Mouse (Mus musculus): ENCODE data around the gene Oscp1. TPM values are rescaled to one million over a fixed set of nuclear protein-coding genes. Genes with fewer than 3 reads are reported as not detected.
"Not testable (repeated sequence)": the region's sequence is repeated elsewhere in the genome, so short reads cannot be mapped to it uniquely, and the experiment has no call there.

Oscp1 gene
- polyA plus RNA-seq, 1 experiment from 2014 or later, result 48.5 TPM

- Histone ChIP-seq H3K9me3 (replicated peaks; ENCODE audit: control insufficient read depth, low read length, poor library complexity, severe bottlenecking) (no peaks in the 10 kb centered on the region), H3K36me3 (ENCODE audit: control insufficient read depth, insufficient read depth, low read length) (no peaks in the 10 kb centered on the region), H3K4me2 (ENCODE audit: low read length) (no peak overlapping the region), H3K27ac (ENCODE audit: low read length) (no peak overlapping the region), H3K9ac (ENCODE audit: low read depth, low read length) (no peak overlapping the region), H3K27me3 (ENCODE audit: control insufficient read depth, insufficient read depth, low read depth, low read length) (no peaks in the 10 kb centered on the region), H3K4me3 (ENCODE audit: low read depth, low read length) (no peak overlapping the region), H3K4me1 (ENCODE audit: control insufficient read depth, insufficient read depth, low read length) (no peaks in the 10 kb centered on the region)
- no peak for ATAC-seq
- 83% methylated on average over 8 of the region's 8 CpGs for WGBS
Measured at GRCm38 (mm10) chr4:126091873-126092272, 33.5 kb downstream of the Oscp1 start.

- Histone ChIP-seq H3K4me3 (ENCODE audit: low read depth, low read length) (peak overlapping the region; percentile 66; the same call in 1 of the 2 replicates), H3K27ac (ENCODE audit: low read length) (peak overlapping the region; percentile 85; the same call in 1 of the 2 replicates), H3K4me2 (ENCODE audit: low read length) (peak overlapping the region; percentile 59)
- H3K9ac ChIP-seq (ENCODE audit: low read depth, low read length); H3K4me1 ChIP-seq (ENCODE audit: control insufficient read depth, insufficient read depth, low read length); H3K36me3 ChIP-seq (ENCODE audit: control insufficient read depth, insufficient read depth, low read length); H3K9me3 ChIP-seq (replicated peaks; ENCODE audit: control insufficient read depth, low read length, poor library complexity, severe bottlenecking); ATAC-seq; H3K27me3 ChIP-seq (ENCODE audit: control insufficient read depth, insufficient read depth, low read depth, low read length): not testable (repeated sequence)
- WGBS, result 56% methylated on average over 14 of the region's 14 CpGs
Measured at GRCm38 (mm10) chr4:126095622-126096430, 37.5 kb downstream of the Oscp1 start.

DNA sequence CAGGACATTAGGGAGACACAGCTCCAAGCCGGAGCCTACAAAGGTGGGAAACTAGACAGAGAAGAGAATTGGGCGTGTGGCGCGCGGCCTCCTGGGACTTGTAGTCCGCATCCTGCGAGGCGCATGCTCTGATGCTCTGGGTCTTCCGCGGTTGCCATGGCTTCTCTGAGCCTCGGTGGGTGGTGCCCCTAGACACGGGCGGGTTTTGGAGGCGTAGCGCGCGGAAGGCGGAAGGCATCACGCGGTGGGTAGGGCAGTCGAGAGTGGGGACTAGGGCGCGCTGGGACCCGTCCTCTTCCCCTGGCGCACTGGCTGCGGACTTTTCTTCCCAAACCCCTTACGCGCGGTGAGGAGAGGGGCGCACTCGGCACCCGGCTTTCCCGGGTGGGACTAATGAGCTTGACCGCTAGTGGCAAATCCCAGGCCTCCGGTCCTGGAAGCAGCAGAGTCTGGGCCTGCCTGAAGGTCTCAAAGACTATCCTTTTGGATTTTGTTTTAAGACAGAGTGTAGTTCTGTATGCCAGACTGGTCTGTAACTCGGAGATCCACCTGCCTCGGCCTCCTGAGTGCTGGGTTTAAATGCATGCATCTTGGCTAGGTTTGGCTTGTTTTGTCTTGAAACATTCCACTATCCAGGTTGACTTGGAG, 38.2 kb downstream of the Oscp1 start, which contains the start of gene Lsm10:
Lsm10 (plus strand) TSS at position 160 of the 648 bp plus-strand sequence.
- H3K27ac ChIP-seq (ENCODE audit: low read length), result peak within 1 kb of the TSS; percentile 85
- H3K9ac ChIP-seq (ENCODE audit: low read depth, low read length), result peak within 1 kb of the TSS; percentile 77
- no peaks in the 10 kb centered on the region for H3K9me3 ChIP-seq (replicated peaks; ENCODE audit: control insufficient read depth, low read length, poor library complexity, severe bottlenecking)
- H3K36me3 ChIP-seq (ENCODE audit: control insufficient read depth, insufficient read depth, low read length), result 0 out of 2 replicates have a peak, but pooled peaks cover 2% of the 10 kb centered on the region
- H3K4me1 ChIP-seq (ENCODE audit: control insufficient read depth, insufficient read depth, low read length), result peaks cover 7% of the 10 kb centered on the region; the same call in 1 of the 2 replicates
- 3% methylated on average over 37 of the region's 37 CpGs for WGBS
- H3K4me3 ChIP-seq (ENCODE audit: low read depth, low read length), result peak within 1 kb of the TSS; percentile 66
- no peaks in the 10 kb centered on the region for H3K27me3 ChIP-seq (ENCODE audit: control insufficient read depth, insufficient read depth, low read depth, low read length)
- peak; percentile 98 for ATAC-seq
- H3K4me2 ChIP-seq (ENCODE audit: low read length), result peak within 1 kb of the TSS; percentile 59

GRCm38 (mm10) chr4:126097711-126098253, 39.4 kb downstream of the Oscp1 start:
- Histone ChIP-seq H3K4me2 (ENCODE audit: low read length) (no peak overlapping the region), H3K36me3 (ENCODE audit: control insufficient read depth, insufficient read depth, low read length) (0 out of 2 replicates have a peak, but pooled peaks cover 2% of the 10 kb centered on the region), H3K9me3 (replicated peaks; ENCODE audit: control insufficient read depth, low read length, poor library complexity, severe bottlenecking) (no peaks in the 10 kb centered on the region), H3K9ac (ENCODE audit: low read depth, low read length) (no peak overlapping the region), H3K4me1 (ENCODE audit: control insufficient read depth, insufficient read depth, low read length) (peaks cover 12% of the 10 kb centered on the region), H3K27ac (ENCODE audit: low read length) (no peak overlapping the region), H3K27me3 (ENCODE audit: control insufficient read depth, insufficient read depth, low read depth, low read length) (no peaks in the 10 kb centered on the region), H3K4me3 (ENCODE audit: low read depth, low read length) (no peak overlapping the region)
- no peak for ATAC-seq
- WGBS, result 97% methylated on average over 20 of the region's 20 CpGs

DNA sequence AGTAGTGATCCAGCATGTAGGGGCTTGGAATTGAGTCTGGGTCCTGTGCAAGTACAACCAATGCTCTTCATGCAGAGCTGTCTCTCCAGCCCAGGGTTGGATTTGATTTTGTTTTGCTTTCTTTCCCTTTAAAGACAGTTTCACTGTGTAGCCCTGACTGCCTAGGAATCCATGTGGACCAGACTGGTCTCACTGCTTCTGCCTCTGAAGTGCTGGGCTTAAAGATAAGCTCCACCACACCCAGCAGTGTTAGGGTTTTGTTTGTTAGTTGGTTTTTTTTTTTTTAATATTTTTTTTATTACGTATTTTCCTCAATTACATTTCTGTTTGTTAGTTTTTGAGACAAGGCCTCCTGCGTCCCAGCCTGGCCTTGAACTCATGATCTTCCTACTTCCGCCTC, 41.0 kb downstream of the Oscp1 start:
- 97% methylated on average over 3 of the region's 3 CpGs for WGBS
- Histone ChIP-seq H3K4me1 (ENCODE audit: control insufficient read depth, insufficient read depth, low read length) (peaks cover 18% of the 10 kb centered on the region), H3K27ac (ENCODE audit: low read length) (no peak overlapping the region)

DNA sequence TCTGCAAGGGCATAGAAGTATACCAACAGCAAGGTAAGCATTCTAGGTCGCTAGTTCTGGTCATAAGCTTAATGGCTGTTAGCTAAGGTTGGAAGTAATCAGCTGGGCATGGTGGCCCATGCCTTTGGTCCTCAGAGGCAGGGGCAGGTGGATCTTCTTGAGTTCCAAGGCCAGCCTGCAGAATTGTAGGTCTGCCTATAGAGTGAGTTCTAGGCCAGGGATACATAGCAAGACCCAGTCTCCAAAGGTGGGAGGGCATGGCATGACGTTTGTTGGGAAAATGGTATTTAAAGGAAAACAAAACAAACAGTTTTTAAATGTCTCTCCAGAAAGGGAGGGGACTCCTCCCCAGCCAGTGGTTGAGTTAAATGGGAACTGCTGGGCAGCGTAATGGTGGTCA, 42.4 kb downstream of the Oscp1 start:
- Histone ChIP-seq H3K4me1 (ENCODE audit: control insufficient read depth, insufficient read depth, low read length) (peaks cover 31% of the 10 kb centered on the region), H3K4me3 (ENCODE audit: low read depth, low read length) (no peak overlapping the region), H3K9me3 (replicated peaks; ENCODE audit: control insufficient read depth, low read length, poor library complexity, severe bottlenecking) (no peaks in the 10 kb centered on the region), H3K27me3 (ENCODE audit: control insufficient read depth, insufficient read depth, low read depth, low read length) (no peaks in the 10 kb centered on the region), H3K36me3 (ENCODE audit: control insufficient read depth, insufficient read depth, low read length) (0 out of 2 replicates have a peak, but pooled peaks cover 2% of the 10 kb centered on the region), H3K9ac (ENCODE audit: low read depth, low read length) (no peak overlapping the region), H3K27ac (ENCODE audit: low read length) (no peak overlapping the region), H3K4me2 (ENCODE audit: low read length) (no peak overlapping the region)
- WGBS, result 88% methylated on average over 3 of the region's 3 CpGs
- ATAC-seq, result no peak

More for the DNA sequence above, 41.0 kb downstream of the Oscp1 start:
- Histone ChIP-seq H3K9ac (ENCODE audit: low read depth, low read length) (no peak overlapping the region), H3K9me3 (replicated peaks; ENCODE audit: control insufficient read depth, low read length, poor library complexity, severe bottlenecking) (no peaks in the 10 kb centered on the region), H3K4me2 (ENCODE audit: low read length) (no peak overlapping the region), H3K27me3 (ENCODE audit: control insufficient read depth, insufficient read depth, low read depth, low read length) (no peaks in the 10 kb centered on the region), H3K36me3 (ENCODE audit: control insufficient read depth, insufficient read depth, low read length) (0 out of 2 replicates have a peak, but pooled peaks cover 2% of the 10 kb centered on the region), H3K4me3 (ENCODE audit: low read depth, low read length) (no peak overlapping the region)
- no peak for ATAC-seq

GRCm38 (mm10) chr4:126102061-126102841, 43.9 kb downstream of the Oscp1 start:
- Histone ChIP-seq H3K9ac (ENCODE audit: low read depth, low read length) (no peak overlapping the region), H3K4me3 (ENCODE audit: low read depth, low read length) (no peak overlapping the region), H3K27ac (ENCODE audit: low read length) (peak overlapping the region; percentile 87), H3K9me3 (replicated peaks; ENCODE audit: control insufficient read depth, low read length, poor library complexity, severe bottlenecking) (no peaks in the 10 kb centered on the region), H3K4me1 (ENCODE audit: control insufficient read depth, insufficient read depth, low read length) (peaks cover 31% of the 10 kb centered on the region), H3K27me3 (ENCODE audit: control insufficient read depth, insufficient read depth, low read depth, low read length) (no peaks in the 10 kb centered on the region), H3K4me2 (ENCODE audit: low read length) (peak overlapping the region; percentile 97; the same call in 1 of the 2 replicates), H3K36me3 (ENCODE audit: control insufficient read depth, insufficient read depth, low read length) (0 out of 2 replicates have a peak, but pooled peaks cover 2% of the 10 kb centered on the region)
- 41% methylated on average over 7 of the region's 7 CpGs for WGBS
- ATAC-seq, result no peak

DNA sequence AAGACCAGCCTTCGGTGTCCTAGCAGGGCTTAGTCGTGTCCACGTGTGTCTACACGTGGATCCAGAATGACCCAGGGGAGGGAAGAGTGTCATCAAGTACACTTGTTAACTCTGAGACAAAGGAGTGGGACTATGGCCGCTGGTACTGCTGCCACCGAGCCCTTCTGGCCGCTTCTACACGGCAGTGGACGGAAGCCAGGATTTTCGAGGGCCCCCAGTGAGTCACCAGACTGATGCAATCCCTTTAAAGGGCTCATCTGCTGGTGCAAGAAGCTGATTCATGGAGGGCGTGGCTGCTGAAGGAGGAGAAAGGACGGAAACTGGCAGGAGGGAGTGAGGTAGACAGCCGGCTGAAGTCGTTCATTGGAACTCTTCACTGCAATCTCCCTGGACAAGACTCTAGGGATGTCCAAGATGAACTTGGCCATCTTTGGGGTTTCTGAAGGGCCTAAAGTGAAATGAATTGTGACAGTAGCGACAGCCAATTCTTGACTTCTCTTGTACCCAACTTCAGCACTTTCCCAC, 44.8 kb downstream of the Oscp1 start:
- H3K4me1 ChIP-seq (ENCODE audit: control insufficient read depth, insufficient read depth, low read length), result peaks cover 32% of the 10 kb centered on the region
- ATAC-seq, result peak; percentile 59
- H3K36me3 ChIP-seq (ENCODE audit: control insufficient read depth, insufficient read depth, low read length), result 0 out of 2 replicates have a peak, but pooled peaks cover 2% of the 10 kb centered on the region

More for the DNA sequence above, 44.8 kb downstream of the Oscp1 start:
- Histone ChIP-seq H3K9ac (ENCODE audit: low read depth, low read length) (peak overlapping the region; percentile 63; the same call in 1 of the 2 replicates), H3K27me3 (ENCODE audit: control insufficient read depth, insufficient read depth, low read depth, low read length) (no peaks in the 10 kb centered on the region), H3K4me2 (ENCODE audit: low read length) (peak overlapping the region; percentile 97), H3K27ac (ENCODE audit: low read length) (peak overlapping the region; percentile 87), H3K9me3 (replicated peaks; ENCODE audit: control insufficient read depth, low read length, poor library complexity, severe bottlenecking) (no peaks in the 10 kb centered on the region), H3K4me3 (ENCODE audit: low read depth, low read length) (peak overlapping the region; percentile 91)
- WGBS, result 1% methylated on average over 15 of the region's 15 CpGs
